Mouse (Mus musculus): ENCODE results near the gene Hacl1.

- TF ChIP-seq CTCF (IDR thresholded peaks at IDR 0.05; ENCODE audit: control insufficient read depth, insufficient read depth, low read length) (no peak), POLR2A (IDR thresholded peaks at IDR 0.05; ENCODE audit: borderline replicate concordance, control insufficient read depth, low read depth, low read length) (no peak)
Observed at GRCm38 (mm10) chr14:31560886-31561285, 80.2 kb downstream of the Hacl1 start.
